Mouse (Mus musculus): ENCODE results near the gene Bcas2.

DNA sequence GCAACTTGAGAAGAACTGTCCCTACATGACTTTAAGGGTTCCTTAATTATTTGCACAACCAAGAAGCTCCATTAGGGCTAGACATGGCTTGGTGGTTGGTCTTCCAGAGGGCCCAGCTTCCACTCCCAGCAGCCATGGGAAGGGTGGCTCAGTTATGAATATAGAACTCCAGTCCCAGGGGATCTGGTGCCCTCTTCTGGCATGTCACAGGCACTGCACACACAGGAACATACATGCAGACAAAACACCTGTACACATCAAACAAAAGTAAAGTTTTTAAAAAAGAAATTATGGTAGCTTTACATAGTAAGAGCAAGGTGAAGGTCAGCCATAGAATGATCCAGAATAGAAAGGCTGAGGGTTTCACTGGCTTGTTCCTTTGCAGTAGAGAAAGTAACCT, 17.7 kb upstream of the Bcas2 start:
- TF ChIP-seq CTCF (IDR thresholded peaks at IDR 0.05; ENCODE audit: low read depth) = peak; percentile 87
- TF ChIP-seq EP300 (IDR thresholded peaks at IDR 0.05; ENCODE audit: low read depth) = no peak

Measured in liver, embryonic 14.5 days (tissue).